Mouse (Mus musculus) kidney, adult 2 months (tissue): ENCODE results near the gene Dis3l2.
A peak's percentile ranks its signal among the peaks of the same experiment; 100 is the strongest.

Experiments used
- CTCF ChIP-seq: fragments of 200-500 bp; conservative IDR thresholded peaks from 2 replicates; pipeline ENCODE4 v1.5.1; 2011; ENCODE audit warnings: low read depth, mild to moderate bottlenecking, control low read depth, low read length, moderate library complexity, mixed read lengths; ENCODE audit not compliant: insufficient read depth, insufficient read length
- POLR2A ChIP-seq: fragments of 200-500 bp; IDR thresholded peaks from one replicate; pipeline ENCODE4 v1.6.1; 2011; ENCODE audit warnings: low read depth, low read length, control low read depth

GRCm38 (mm10) chr1:87060913-87061312 lies 357.3 kb downstream of the Dis3l2 start:
- TF ChIP-seq POLR2A: no peak
- TF ChIP-seq CTCF: peak; percentile 14; the same call in 1 of the 2 replicates
